Mouse (Mus musculus) adrenal gland, postnatal 25 days (tissue): ENCODE data around the gene Gm4922. TPM values are rescaled to one million over a fixed set of nuclear protein-coding genes. Genes with fewer than 3 reads are reported as not detected.

Experiments used
- total RNA-seq: library from RNA; stranded (reverse); gene quantifications from 2 replicates; pipeline ENCODE4 v1.2.3, GENCODE M21; 2021

The Gm4922 gene
- total RNA-seq, 1 experiment from 2014 or later = not detected

Other genes starting within 250 kb of the Gm4922 start
- gene Hebp2, start 240.7 kb downstream of the Gm4922 start, total RNA-seq = 2.6 and 4.5 TPM in 2 replicates
- gene Arfgef3, start 42.8 kb downstream of the Gm4922 start, total RNA-seq = 4.3 and 5.8 TPM in 2 replicates
- gene Perp, start 58.2 kb upstream of the Gm4922 start, total RNA-seq = 1.8 and 2.5 TPM in 2 replicates
- gene Tnfaip3, start 228.9 kb upstream of the Gm4922 start, total RNA-seq = 3.3 and 6.5 TPM in 2 replicates